21 mouse cellular contexts compared by ENCODE assay signal in the genomic region with DNA sequence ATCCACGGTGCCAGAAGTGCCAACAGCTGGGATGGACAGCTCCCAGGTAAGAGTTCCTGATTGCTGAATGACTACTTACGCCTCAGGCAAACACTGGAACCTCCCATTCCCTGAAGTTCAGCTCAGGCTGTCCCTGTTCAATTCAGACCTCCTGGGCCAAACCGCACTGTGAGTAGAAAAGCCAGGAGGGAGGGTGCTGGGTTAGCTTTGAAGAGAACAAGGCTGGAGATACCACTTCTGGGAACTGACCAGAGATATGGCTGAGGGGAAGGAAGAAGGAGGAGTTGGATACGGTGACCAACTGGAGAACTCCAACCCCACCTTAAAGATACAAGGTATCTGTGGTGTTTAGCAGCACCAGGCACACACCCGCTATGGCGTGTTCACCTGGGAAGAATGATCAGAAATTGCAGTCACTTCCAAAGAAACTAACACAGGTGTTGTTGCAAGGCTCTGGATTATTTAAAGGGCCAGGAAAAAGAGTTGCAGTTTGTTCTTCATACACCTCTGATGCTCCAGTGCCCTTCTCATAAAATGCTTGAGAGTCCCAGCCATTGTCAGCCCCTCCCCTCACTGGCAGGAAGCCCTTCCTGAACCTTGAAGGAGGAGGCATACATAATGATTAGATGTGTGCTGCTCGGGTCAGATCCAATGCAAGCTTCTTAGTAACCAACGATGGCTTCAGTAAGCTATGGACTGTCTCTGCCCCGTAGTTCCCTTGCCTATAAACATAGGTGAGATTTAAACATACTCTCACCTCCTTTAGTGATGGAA. TPM values are rescaled to one million over a fixed set of nuclear protein-coding genes. Genes with fewer than 3 reads are reported as not detected.
DNase-seq lines count a peak whose midpoint lies in the region; ATAC-seq lines count a peak whose summit lies in the region.
"Had no signal": no experiment of that assay in that cellular context is flagged by ENCODE, and none has a peak within 500 bp of the region (broad histone marks: within the 10 kb centered on the region; RNA-seq: fewer than 3 reads in every experiment).

No protein-coding gene starts in this region.

- no peaks in the 10 kb centered on the region for H3K9me3 ChIP-seq in heart, embryonic 10.5 days
- H3K9me3 ChIP-seq in liver, embryonic 11.5 days (ENCODE audit: control insufficient read depth, low read length): no peaks in the 10 kb centered on the region
- H3K9me3 ChIP-seq: embryonic facial prominence, embryonic 12.5 days; forebrain, embryonic 13.5 days; heart, embryonic 12.5 days; hindbrain, embryonic 12.5 days; intestine, embryonic 15.5 days had no signal

- intact Hi-C loops in heart, postnatal 10 days (cut with DNase I): no loop called here

- no peaks in the 10 kb centered on the region for H3K4me1 ChIP-seq in heart, embryonic 10.5 days
- H3K4me1 ChIP-seq in liver, embryonic 11.5 days (replicated peaks; ENCODE audit: control insufficient read depth, insufficient read depth, low read length): no peaks in the 10 kb centered on the region
- H3K4me1 ChIP-seq: embryonic facial prominence, embryonic 12.5 days; forebrain, embryonic 13.5 days; heart, embryonic 12.5 days; hindbrain, embryonic 12.5 days; intestine, embryonic 15.5 days had no signal

- no peaks in the 10 kb centered on the region for H3K27me3 ChIP-seq in heart, embryonic 10.5 days (ENCODE audit: insufficient read depth, poor library complexity, severe bottlenecking)
- H3K27me3 ChIP-seq in liver, embryonic 11.5 days (replicated peaks; ENCODE audit: control insufficient read depth, insufficient read depth, low read length): no peaks in the 10 kb centered on the region
- H3K27me3 ChIP-seq: embryonic facial prominence, embryonic 12.5 days; forebrain, embryonic 13.5 days; heart, embryonic 12.5 days; hindbrain, embryonic 12.5 days; intestine, embryonic 15.5 days had no signal

- H3K4me2 ChIP-seq in liver, embryonic 11.5 days: no peak overlapping the region
- H3K4me2 ChIP-seq: embryonic facial prominence, embryonic 12.5 days; forebrain, embryonic 13.5 days; heart, embryonic 12.5 days; hindbrain, embryonic 12.5 days; intestine, embryonic 15.5 days had no signal

- 79% methylated on average over 9 of the region's 9 CpGs for WGBS in heart, embryonic 10.5 days
- WGBS in liver, embryonic 11.5 days: 73% methylated on average over 9 of the region's 9 CpGs

- no peak overlapping the region for H3K27ac ChIP-seq in heart, embryonic 10.5 days
- H3K27ac ChIP-seq in liver, embryonic 11.5 days (ENCODE audit: low read depth, low read length): no peak overlapping the region
- H3K27ac ChIP-seq: embryonic facial prominence, embryonic 12.5 days; forebrain, embryonic 13.5 days; heart, adult 2 months; hindbrain, embryonic 12.5 days; hindbrain, postnatal 0 days; intestine, embryonic 15.5 days had no signal

- H3K36me3 ChIP-seq in heart, embryonic 10.5 days: no peaks in the 10 kb centered on the region
- no peaks in the 10 kb centered on the region for H3K36me3 ChIP-seq in liver, embryonic 11.5 days (ENCODE audit: control insufficient read depth, insufficient read depth, low read length)
- H3K36me3 ChIP-seq: embryonic facial prominence, embryonic 12.5 days; heart, embryonic 12.5 days; hindbrain, embryonic 12.5 days; intestine, embryonic 15.5 days had no signal

- H3K9ac ChIP-seq in liver, embryonic 11.5 days (ENCODE audit: low read depth, low read length): no peak overlapping the region
- H3K9ac ChIP-seq: embryonic facial prominence, embryonic 12.5 days; forebrain, embryonic 13.5 days; forebrain, postnatal 0 days; heart, embryonic 12.5 days; hindbrain, embryonic 12.5 days; intestine, embryonic 15.5 days had no signal

- ATAC-seq in activated CD4-positive, CD25-positive, alpha-beta regulatory T cell, adult 4 months: peak; percentile 40
- no peak for ATAC-seq in liver, embryonic 11.5 days (replicated peaks; ENCODE audit: low FRiP score)
- ATAC-seq: forebrain, embryonic 13.5 days; forebrain, postnatal 0 days; hindbrain, postnatal 0 days; intestine, embryonic 15.5 days had no signal

- DNase-seq in heart, embryonic 10.5 days (ENCODE audit: low spot score): peak; percentile 41
- no peak for DNase-seq in heart, postnatal 10 days
- DNase-seq in CD4-positive, CD25-positive, alpha-beta regulatory T cell, adult 2 months (ENCODE audit: low read depth, low spot score): peak; percentile 45
- peak; percentile 47 for DNase-seq in naive thymus-derived CD4-positive, alpha-beta T cell, adult 2 months (ENCODE audit: low read depth)
- DNase-seq in liver, embryonic 11.5 days (ENCODE audit: low spot score): no peak
- DNase-seq in adrenal gland, postnatal 14 days: no peak
- DNase-seq: adrenal gland, postnatal 10 days; cerebellum, adult 11-12 months; cerebellum, adult 9-10 months; cerebellum, postnatal 25 days; forebrain, postnatal 0 days; gastrocnemius, postnatal 36 days; heart, adult 2 months; heart, postnatal 4 days had no signal

- H3K4me3 ChIP-seq in heart, embryonic 10.5 days: no peak overlapping the region
- H3K4me3 ChIP-seq in liver, embryonic 11.5 days (ENCODE audit: low read depth, low read length): no peak overlapping the region
- H3K4me3 ChIP-seq: embryonic facial prominence, embryonic 12.5 days; forebrain, embryonic 13.5 days; heart, adult 2 months; heart, embryonic 12.5 days; hindbrain, embryonic 12.5 days; intestine, embryonic 15.5 days had no signal

RNA-seq across cellular contexts. Expression of gene Map3k1, which starts 43.8 kb away (rescaled TPM):
- 13.8 and 16.6 TPM in 2 replicates for polyA plus RNA-seq in heart, embryonic 10.5 days (2016; fragmentation: Nextera tagmentation; extraction: Ambion mirVana)
- 10 to 100 TPM; 33.7 to 38.5 TPM for total RNA-seq in heart, postnatal 10 days (2021)
- 100 to 1,000 TPM in 1 of 2 experiments, 10 to 100 TPM in 1; 84.4 to 102 TPM for polyA plus RNA-seq in activated CD4-positive, CD25-positive, alpha-beta regulatory T cell, adult 4 months (2017; shearing (Covaris generic))
- polyA plus RNA-seq in liver, embryonic 11.5 days (2014; fragmentation: Nextera tagmentation; extraction: Ambion mirVana): 19.8 and 20.6 TPM in 2 replicates
- total RNA-seq in adrenal gland, postnatal 14 days (2021): 60.4 and 62.0 TPM in 2 replicates

Comparison
In these comparisons a context has a peak if more than half of its experiments do, and no peak if none do; other contexts are left out.
1. DNase-seq: peak in heart, embryonic 10.5 days (single experiment), CD4-positive, CD25-positive, alpha-beta regulatory T cell, adult 2 months (single experiment) and naive thymus-derived CD4-positive, alpha-beta T cell, adult 2 months (single experiment); none in heart, postnatal 10 days (0 of 2), liver, embryonic 11.5 days (single experiment) and adrenal gland, postnatal 14 days (single experiment).